Mouse (Mus musculus) lung, embryonic 16.5 days (tissue): ENCODE data around the gene Rundc3a. TPM values are rescaled to one million over a fixed set of nuclear protein-coding genes. Genes with fewer than 3 reads are reported as not detected.
"Not testable (repeated sequence)": the region's sequence is repeated elsewhere in the genome, so short reads cannot be mapped to it uniquely, and the experiment has no call there.

Experiments used
- ATAC-seq: fragments of 200-750 bp; cut with Nextera tagmentation; 2 replicates; pipeline ENCODE4 v1.8.0; 2017; ENCODE audit warnings: low read depth, mild to moderate bottlenecking, moderate library complexity
- H3K27ac ChIP-seq: fragments of 300-500 bp; sonication (generic); 2 replicates; pipeline ENCODE4 v1.5.1; 2014; ENCODE audit warnings: mild to moderate bottlenecking, control low read depth, low read length
- H3K27me3 ChIP-seq: fragments of 300-500 bp; sonication (generic); 2 replicates; pipeline ENCODE4 v1.6.1; 2014; ENCODE audit warnings: low read depth, low read length, mixed read lengths; ENCODE audit not compliant: control insufficient read depth, insufficient read depth
- H3K36me3 ChIP-seq: fragments of 300-500 bp; sonication (generic); 2 replicates; pipeline ENCODE4 v1.6.1; 2014; ENCODE audit warnings: low read length; ENCODE audit not compliant: control insufficient read depth, insufficient read depth
- H3K4me1 ChIP-seq: fragments of 300-500 bp; sonication (generic); replicated peaks from 2 replicates; pipeline ENCODE4 v1.6.1; 2014; ENCODE audit warnings: low read length, mixed read lengths; ENCODE audit not compliant: control insufficient read depth, insufficient read depth
- H3K4me2 ChIP-seq: fragments of 300-500 bp; sonication (generic); 2 replicates; pipeline ENCODE4 v1.6.1; 2014; ENCODE audit warnings: low read depth, low read length, control low read depth
- H3K4me3 ChIP-seq: fragments of 300-500 bp; sonication (generic); 2 replicates; pipeline ENCODE4 v1.5.1; 2014; ENCODE audit warnings: mild to moderate bottlenecking, low read length, control low read depth
- H3K9ac ChIP-seq: fragments of 300-500 bp; sonication (generic); 2 replicates; pipeline ENCODE4 v1.6.1; 2014; ENCODE audit warnings: low read length, control low read depth
- H3K9me3 ChIP-seq: fragments of 300-500 bp; sonication (generic); 2 replicates; pipeline ENCODE4 v1.6.1; 2016; ENCODE audit warnings: low read length; ENCODE audit not compliant: control insufficient read depth
- WGBS: fragments of 180-500 bp; shearing (Covaris S2); extraction: QIAGEN DNeasy Blood & Tissue Kit; methylation state at CpG from one replicate; pipeline ENCODE4 v1.1.7; 2014; 5-methylcytosine and 5-hydroxymethylcytosine counted together
- polyA plus RNA-seq: library from polyadenylated mRNA; unstranded; fragments of >200 nt; fragmentation: Nextera tagmentation; extraction: Ambion mirVana; gene quantifications from 2 replicates; pipeline ENCODE4 v1.2.1, GENCODE M21; 2015

The Rundc3a gene
- polyA plus RNA-seq, 1 experiment from 2014 or later: 1.8 TPM

- peak overlapping the region; percentile 95 for H3K4me2 ChIP-seq
- ATAC-seq: no peak
- peaks cover 18% of the 10 kb centered on the region for H3K36me3 ChIP-seq
- WGBS: 79% methylated on average over 11 of the region's 11 CpGs
- H3K4me1 ChIP-seq: peaks cover 22% of the 10 kb centered on the region
- H3K27me3 ChIP-seq: no peaks in the 10 kb centered on the region
- H3K4me3 ChIP-seq: no peak overlapping the region; the same call in 1 of the 2 replicates
- H3K9ac ChIP-seq: peak overlapping the region; percentile 34; the same call in 1 of the 2 replicates
- no peak overlapping the region for H3K27ac ChIP-seq
- H3K9me3 ChIP-seq: no peaks in the 10 kb centered on the region
Observed at GRCm38 (mm10) chr11:102405544-102406285, 12.5 kb downstream of the Rundc3a start.

GRCm38 (mm10) chr11:102406401-102406800, 13.2 kb downstream of the Rundc3a start:
- H3K9ac ChIP-seq: peak overlapping the region; percentile 95
- no peaks in the 10 kb centered on the region for H3K9me3 ChIP-seq
- peak overlapping the region; percentile 97 for H3K4me3 ChIP-seq
- 6% methylated on average over 3 of the region's 3 CpGs for WGBS
- no peaks in the 10 kb centered on the region for H3K27me3 ChIP-seq
- peaks cover 24% of the 10 kb centered on the region for H3K4me1 ChIP-seq
- peaks cover 18% of the 10 kb centered on the region for H3K36me3 ChIP-seq
- peak overlapping the region; percentile 95 for H3K4me2 ChIP-seq
- ATAC-seq: no peak
- peak overlapping the region; percentile 94 for H3K27ac ChIP-seq

- H3K27me3 ChIP-seq: no peaks in the 10 kb centered on the region
- H3K9me3 ChIP-seq: no peaks in the 10 kb centered on the region
- H3K4me1 ChIP-seq: peaks cover 24% of the 10 kb centered on the region
- H3K4me3 ChIP-seq: peak overlapping the region; percentile 97
- H3K27ac ChIP-seq: peak overlapping the region; percentile 94
- ATAC-seq: peak; percentile 79
- H3K4me2 ChIP-seq: peak overlapping the region; percentile 95
- WGBS: under 1% methylated on average over 71 of the region's 85 CpGs
- H3K9ac ChIP-seq: peak overlapping the region; percentile 95
- H3K36me3 ChIP-seq: peaks cover 18% of the 10 kb centered on the region
Observed at GRCm38 (mm10) chr11:102406900-102407833, 14.0 kb downstream of the Rundc3a start.

GRCm38 (mm10) chr11:102407834-102408215, 14.6 kb downstream of the Rundc3a start, which contains the start of gene Slc25a39:
Gene Slc25a39 (minus strand): TSS chr11:102407946.
- no peaks in the 10 kb centered on the region for H3K27me3 ChIP-seq
- under 1% methylated on average over 19 of the region's 19 CpGs for WGBS
- peak within 1 kb of the TSS; percentile 95 for H3K4me2 ChIP-seq
- peak within 1 kb of the TSS; percentile 95 for H3K9ac ChIP-seq
- peak within 1 kb of the TSS; percentile 94 for H3K27ac ChIP-seq
- peak within 1 kb of the TSS; percentile 97 for H3K4me3 ChIP-seq
- peaks cover 13% of the 10 kb centered on the region for H3K36me3 ChIP-seq
- H3K4me1 ChIP-seq: peaks cover 24% of the 10 kb centered on the region
- no peak for ATAC-seq
- H3K9me3 ChIP-seq: no peaks in the 10 kb centered on the region

GRCm38 (mm10) chr11:102408344-102408876, 15.2 kb downstream of the Rundc3a start:
- no peaks in the 10 kb centered on the region for H3K9me3 ChIP-seq
- peak overlapping the region; percentile 95 for H3K9ac ChIP-seq
- H3K27me3 ChIP-seq: no peaks in the 10 kb centered on the region
- WGBS: under 1% methylated on average over 32 of the region's 32 CpGs
- ATAC-seq: peak; percentile 90
- peaks cover 8% of the 10 kb centered on the region; the same call in 1 of the 2 replicates for H3K36me3 ChIP-seq
- peak overlapping the region; percentile 95 for H3K4me2 ChIP-seq
- peaks cover 24% of the 10 kb centered on the region for H3K4me1 ChIP-seq
- H3K4me3 ChIP-seq: peak overlapping the region; percentile 97
- peak overlapping the region; percentile 94 for H3K27ac ChIP-seq

GRCm38 (mm10) chr11:102408888-102409794, 15.9 kb downstream of the Rundc3a start:
- Histone ChIP-seq H3K4me3 (peak overlapping the region; percentile 97), H3K27ac (peak overlapping the region; percentile 71), H3K4me2 (peak overlapping the region; percentile 95), H3K36me3 (peaks cover 3% of the 10 kb centered on the region; the same call in 1 of the 2 replicates), H3K9me3 (no peaks in the 10 kb centered on the region), H3K27me3 (no peaks in the 10 kb centered on the region), H3K4me1 (peaks cover 24% of the 10 kb centered on the region), H3K9ac (peak overlapping the region; percentile 58)
- WGBS: 32% methylated on average over 15 of the region's 15 CpGs
- no peak for ATAC-seq

- Histone ChIP-seq H3K27ac (no peak overlapping the region), H3K27me3 (no peaks in the 10 kb centered on the region), H3K9me3 (no peaks in the 10 kb centered on the region), H3K4me3 (no peak overlapping the region), H3K9ac (no peak overlapping the region), H3K4me2 (no peak overlapping the region), H3K4me1 (peaks cover 20% of the 10 kb centered on the region), H3K36me3 (no peaks in the 10 kb centered on the region)
- WGBS: 65% methylated on average over 3 of the region's 3 CpGs
- ATAC-seq: no peak
Observed at GRCm38 (mm10) chr11:102409795-102410330, 16.7 kb downstream of the Rundc3a start.

- 96% methylated on average over 3 of the region's 3 CpGs for WGBS
- H3K27me3 ChIP-seq, ATAC-seq, H3K9ac ChIP-seq, H3K27ac ChIP-seq, H3K9me3 ChIP-seq, H3K36me3 ChIP-seq, H3K4me3 ChIP-seq, H3K4me2 ChIP-seq: not testable (repeated sequence)
- H3K4me1 ChIP-seq: peaks cover 15% of the 10 kb centered on the region
Observed at GRCm38 (mm10) chr11:102410345-102410744, 17.1 kb downstream of the Rundc3a start.
